Mouse (Mus musculus) kidney, postnatal 0 days (tissue): ENCODE data around the gene Ralgps1. TPM values are rescaled to one million over a fixed set of nuclear protein-coding genes. Genes with fewer than 3 reads are reported as not detected.

Experiments
- ATAC-seq: fragments of 200-750 bp; cut with Nextera tagmentation; replicated peaks from 2 replicates; pipeline ENCODE4 v1.8.0; 2017; ENCODE audit warnings: low read depth, moderate number of reproducible peaks, moderate TSS enrichment, moderate library complexity; ENCODE audit not compliant: low FRiP score
- DNase-seq: peaks from one replicate; pipeline ENCODE4 v3.0.0-alpha.2; 2016; ENCODE audit warnings: low spot score
- H3K27ac ChIP-seq: fragments of 300-500 bp; sonication (generic); 2 replicates; pipeline ENCODE4 v1.5.1; 2014; ENCODE audit warnings: mild to moderate bottlenecking
- H3K27me3 ChIP-seq: fragments of 300-500 bp; sonication (generic); 2 replicates; pipeline ENCODE4 v1.6.1; 2014; ENCODE audit warnings: low read length, mixed read lengths; ENCODE audit not compliant: insufficient read depth
- H3K36me3 ChIP-seq: fragments of 300-500 bp; sonication (generic); 2 replicates; pipeline ENCODE4 v1.6.1; 2014; ENCODE audit warnings: low read length, mixed read lengths; ENCODE audit not compliant: insufficient read depth
- H3K4me1 ChIP-seq: fragments of 300-500 bp; sonication (generic); replicated peaks from 2 replicates; pipeline ENCODE4 v1.6.1; 2014; ENCODE audit warnings: antibody characterized with exemption, low read length, mixed read lengths; ENCODE audit not compliant: insufficient read depth
- H3K4me2 ChIP-seq: fragments of 300-500 bp; sonication (generic); 2 replicates; pipeline ENCODE4 v1.6.1; 2014; ENCODE audit warnings: mild to moderate bottlenecking, low read length, moderate library complexity, mixed read lengths
- H3K4me3 ChIP-seq: fragments of 300-500 bp; sonication (generic); replicated peaks from 2 replicates; pipeline ENCODE4 v1.5.1; 2014; ENCODE audit warnings: low read depth, low read length
- H3K9ac ChIP-seq: fragments of 300-500 bp; sonication (generic); 2 replicates; pipeline ENCODE4 v1.6.1; 2014; ENCODE audit warnings: low read depth, low read length
- H3K9me3 ChIP-seq: fragments of 300-500 bp; sonication (generic); replicated peaks from 2 replicates; pipeline ENCODE4 v1.6.1; 2016; ENCODE audit warnings: low read length, inconsistent platforms, mixed read lengths
- CTCF ChIP-seq: IDR thresholded peaks from 2 replicates; pipeline ENCODE4 v1.5.1; 2016; ENCODE audit warnings: antibody characterized with exemption, low read depth, mild to moderate bottlenecking, moderate library complexity
- WGBS: fragments of 180-500 bp; shearing (Covaris S2); extraction: QIAGEN DNeasy Blood & Tissue Kit; methylation state at CpG from one replicate; pipeline ENCODE4 v1.1.7; 2014; 5-methylcytosine and 5-hydroxymethylcytosine counted together
- polyA plus RNA-seq: library from polyadenylated mRNA; unstranded; fragments of >200 nt; fragmentation: Nextera tagmentation; extraction: Ambion mirVana; gene quantifications from 2 replicates; pipeline ENCODE4 v1.2.1, GENCODE M21; 2015

Gene Ralgps1
- polyA plus RNA-seq, 1 experiment from 2014 or later = 3.1 TPM

DNA sequence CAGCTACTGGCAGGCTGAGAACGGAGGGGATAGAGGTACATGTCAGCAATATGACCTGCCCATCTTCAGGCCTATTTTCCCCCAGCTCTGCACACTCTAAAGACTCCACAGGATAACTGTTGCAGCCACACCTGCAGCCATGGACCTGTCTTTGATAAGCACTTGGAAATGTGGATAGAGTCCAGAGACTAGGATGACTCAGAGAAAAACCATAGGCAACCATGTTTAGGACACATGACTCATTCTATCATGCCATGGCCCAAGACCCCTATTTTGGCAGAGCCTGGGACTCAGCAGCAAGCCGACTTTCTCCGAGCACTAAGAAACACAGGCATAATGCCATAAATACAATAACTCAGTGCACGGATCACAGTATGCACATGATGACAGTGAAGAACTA, 6.6 kb downstream of the Ralgps1 start:
- Histone ChIP-seq H3K4me3 (no peak overlapping the region), H3K27me3 (no peaks in the 10 kb centered on the region), H3K27ac (no peak overlapping the region), H3K4me2 (no peak overlapping the region), H3K9me3 (no peaks in the 10 kb centered on the region), H3K9ac (no peak overlapping the region), H3K36me3 (no peaks in the 10 kb centered on the region), H3K4me1 (peaks cover 5% of the 10 kb centered on the region; the same call in 1 of the 2 replicates)
- ATAC-seq = no peak
- TF ChIP-seq CTCF = no peak
- WGBS = 92% methylated on average over 4 of the region's 4 CpGs
- no peak for DNase-seq

DNA sequence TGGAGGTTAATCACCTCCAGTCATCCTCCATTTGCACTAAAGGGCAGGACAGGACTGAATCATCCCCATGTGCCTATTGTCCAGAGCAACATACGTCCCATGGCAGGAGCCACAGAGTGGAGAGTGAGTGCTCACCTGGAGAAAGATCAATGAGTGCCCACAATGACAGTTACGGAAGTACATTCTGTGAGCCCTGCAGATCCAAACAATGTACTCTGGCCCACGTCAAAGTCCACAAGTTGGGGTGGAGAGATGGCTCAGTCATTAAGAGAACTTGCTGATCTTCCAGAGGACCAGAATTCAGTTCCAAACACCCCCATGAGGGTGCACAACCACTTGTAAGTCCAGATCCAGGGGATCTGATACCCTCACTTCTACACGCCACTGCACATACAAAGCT, 7.4 kb downstream of the Ralgps1 start:
- no peak for TF ChIP-seq CTCF
- H3K27ac ChIP-seq = no peak overlapping the region
- no peak for DNase-seq
- H3K4me3 ChIP-seq = no peak overlapping the region
- no peak overlapping the region for H3K4me2 ChIP-seq
- WGBS = 80% methylated on average over 4 of the region's 4 CpGs
- no peaks in the 10 kb centered on the region for H3K9me3 ChIP-seq
- no peak for ATAC-seq
- no peaks in the 10 kb centered on the region for H3K27me3 ChIP-seq
- H3K4me1 ChIP-seq = peaks cover 5% of the 10 kb centered on the region; the same call in 1 of the 2 replicates
- H3K9ac ChIP-seq = no peak overlapping the region
- H3K36me3 ChIP-seq = no peaks in the 10 kb centered on the region

DNA sequence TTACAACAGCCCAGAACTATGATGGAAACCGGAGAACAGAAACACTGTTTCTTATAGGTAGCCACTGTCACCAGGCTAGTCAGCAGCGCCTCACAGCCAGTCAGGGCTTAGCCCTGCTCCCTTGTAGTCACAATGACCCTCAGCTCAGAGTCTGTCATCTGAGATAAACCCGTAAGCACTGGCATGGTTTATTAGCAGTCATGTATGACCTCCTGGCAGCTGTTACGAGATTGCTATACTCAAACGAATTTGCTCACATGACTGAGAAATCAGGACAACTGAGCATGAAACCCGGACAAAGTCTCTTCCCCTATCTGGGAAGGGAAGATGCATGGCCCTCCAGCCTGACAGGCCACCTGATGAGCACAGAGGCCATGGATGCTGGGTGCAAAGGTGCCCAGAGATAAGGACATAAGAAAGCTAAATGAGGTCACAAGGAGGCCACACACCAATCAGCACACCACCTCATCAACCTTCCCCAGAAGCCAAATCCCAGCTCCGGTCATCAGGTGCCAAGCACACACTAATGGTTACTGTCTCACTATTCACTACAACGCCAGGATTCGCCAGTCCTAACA, 10.1 kb downstream of the Ralgps1 start:
- TF ChIP-seq CTCF = no peak
- peak overlapping the region; percentile 72; the same call in 1 of the 2 replicates for H3K27ac ChIP-seq
- no peak overlapping the region for H3K9ac ChIP-seq
- peak; percentile 49; the same call in 1 of the 2 replicates for ATAC-seq
- peaks cover 5% of the 10 kb centered on the region; the same call in 1 of the 2 replicates for H3K4me1 ChIP-seq
- no peak for DNase-seq
- no peak overlapping the region for H3K4me2 ChIP-seq
- no peaks in the 10 kb centered on the region for H3K9me3 ChIP-seq
- no peak overlapping the region for H3K4me3 ChIP-seq
- 67% methylated on average over 9 of the region's 9 CpGs for WGBS
- no peaks in the 10 kb centered on the region for H3K27me3 ChIP-seq
- H3K36me3 ChIP-seq = no peaks in the 10 kb centered on the region

DNA sequence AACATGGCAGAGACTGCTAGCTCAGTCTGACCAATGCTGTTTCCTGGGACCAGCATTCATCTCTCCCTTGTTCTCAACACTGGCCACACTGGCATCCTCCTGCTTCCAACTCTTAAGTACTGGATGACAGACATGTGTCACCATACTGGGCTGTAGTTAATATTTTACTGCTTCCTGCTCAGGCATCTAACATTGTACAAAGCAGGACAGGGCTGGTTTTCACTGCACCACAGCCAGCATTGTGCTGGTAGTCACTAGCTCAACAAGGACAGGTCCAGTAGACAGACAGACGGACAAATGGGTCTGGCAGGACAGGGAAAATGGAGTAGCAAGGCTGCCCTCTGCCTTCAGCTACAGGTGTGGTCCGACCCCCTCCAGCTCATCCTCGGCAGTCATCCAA, 10.7 kb downstream of the Ralgps1 start:
- H3K9me3 ChIP-seq = no peaks in the 10 kb centered on the region
- no peaks in the 10 kb centered on the region for H3K36me3 ChIP-seq
- ATAC-seq (peak; percentile 70), DNase-seq (no peak)
- no peak overlapping the region for H3K4me2 ChIP-seq
- H3K4me3 ChIP-seq = no peak overlapping the region
- no peak for TF ChIP-seq CTCF
- H3K4me1 ChIP-seq = peaks cover 5% of the 10 kb centered on the region; the same call in 1 of the 2 replicates
- H3K27ac ChIP-seq = peak overlapping the region; percentile 72
- no peak overlapping the region for H3K9ac ChIP-seq
- no peaks in the 10 kb centered on the region for H3K27me3 ChIP-seq
- 66% methylated on average over 3 of the region's 3 CpGs for WGBS

DNA sequence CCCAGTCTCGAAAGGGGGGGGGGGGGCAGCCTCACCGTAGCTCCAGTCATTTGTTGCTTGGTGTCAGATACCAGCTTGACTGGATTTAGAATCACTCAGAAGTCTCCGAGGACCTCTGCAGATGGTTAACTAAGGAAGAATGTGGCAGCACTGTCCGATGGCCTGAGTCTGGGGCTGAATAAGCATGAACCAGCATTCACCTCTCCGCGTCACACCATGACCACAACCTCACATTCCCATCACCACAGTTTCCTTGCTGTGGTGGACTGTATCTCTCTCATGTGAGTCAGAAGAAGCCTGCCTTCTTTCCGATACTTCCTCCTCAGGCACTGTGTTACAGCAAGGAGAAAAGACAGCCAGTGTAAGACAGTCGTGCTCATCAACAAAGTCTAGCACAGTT, 12.1 kb downstream of the Ralgps1 start:
- Histone ChIP-seq H3K27ac (0 out of 2 replicates have a peak overlapping the region, but pooled peaks have one; percentile 36), H3K36me3 (no peaks in the 10 kb centered on the region), H3K4me2 (no peak overlapping the region), H3K9ac (no peak overlapping the region), H3K4me3 (no peak overlapping the region), H3K9me3 (no peaks in the 10 kb centered on the region), H3K27me3 (no peaks in the 10 kb centered on the region), H3K4me1 (peaks cover 5% of the 10 kb centered on the region; the same call in 1 of the 2 replicates)
- TF ChIP-seq CTCF = no peak
- no peak for DNase-seq
- 76% methylated on average over 8 of the region's 8 CpGs for WGBS
- 0 out of 2 replicates have a peak, but pooled peaks have one; percentile 29 for ATAC-seq

DNA sequence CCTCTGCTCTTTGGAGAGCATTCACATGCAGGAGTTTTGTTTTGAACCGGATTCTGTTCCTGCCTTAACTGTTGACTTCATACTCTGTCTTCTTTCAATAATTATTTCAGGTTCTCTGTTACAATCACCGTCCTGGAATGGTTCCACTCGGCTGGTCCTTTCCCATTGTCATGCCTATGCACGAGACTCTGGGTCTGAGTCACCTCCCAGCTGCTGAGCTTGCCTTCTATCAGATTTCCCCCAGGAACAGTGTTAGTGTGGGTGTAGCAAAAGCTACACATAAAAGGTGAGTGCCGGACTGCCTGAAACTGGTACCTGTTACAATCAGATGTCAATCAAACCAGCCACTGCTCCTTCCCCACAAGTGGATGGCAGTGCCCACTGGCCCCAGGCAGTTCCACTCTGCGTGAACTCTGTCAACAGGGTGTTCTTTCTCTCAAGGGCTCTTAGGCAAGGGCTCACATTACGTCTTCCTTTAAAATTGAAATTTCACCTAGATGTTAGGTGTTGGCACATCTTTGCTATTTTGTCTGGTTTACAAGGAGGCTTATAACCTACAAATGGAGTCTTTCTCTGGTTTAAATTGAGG, 13.9 kb downstream of the Ralgps1 start:
- TF ChIP-seq CTCF = no peak
- WGBS = 58% methylated on average over 7 of the region's 7 CpGs
- H3K27ac ChIP-seq = peak overlapping the region; percentile 27
- DNase-seq (no peak), ATAC-seq (peak; percentile 48; the same call in 1 of the 2 replicates)
- no peak overlapping the region for H3K9ac ChIP-seq
- no peaks in the 10 kb centered on the region for H3K27me3 ChIP-seq
- no peaks in the 10 kb centered on the region for H3K9me3 ChIP-seq
- peaks cover 5% of the 10 kb centered on the region; the same call in 1 of the 2 replicates for H3K4me1 ChIP-seq
- H3K4me3 ChIP-seq = no peak overlapping the region
- H3K36me3 ChIP-seq = no peaks in the 10 kb centered on the region
- no peak overlapping the region for H3K4me2 ChIP-seq
